Mouse (Mus musculus): Measurements from ENCODE around the gene Pias4. TPM values are rescaled to one million over a fixed set of nuclear protein-coding genes. Genes with fewer than 3 reads are reported as not detected.

Pias4 gene
- polyA plus RNA-seq, 1 experiment from 2014 or later: 20.9 TPM

DNA sequence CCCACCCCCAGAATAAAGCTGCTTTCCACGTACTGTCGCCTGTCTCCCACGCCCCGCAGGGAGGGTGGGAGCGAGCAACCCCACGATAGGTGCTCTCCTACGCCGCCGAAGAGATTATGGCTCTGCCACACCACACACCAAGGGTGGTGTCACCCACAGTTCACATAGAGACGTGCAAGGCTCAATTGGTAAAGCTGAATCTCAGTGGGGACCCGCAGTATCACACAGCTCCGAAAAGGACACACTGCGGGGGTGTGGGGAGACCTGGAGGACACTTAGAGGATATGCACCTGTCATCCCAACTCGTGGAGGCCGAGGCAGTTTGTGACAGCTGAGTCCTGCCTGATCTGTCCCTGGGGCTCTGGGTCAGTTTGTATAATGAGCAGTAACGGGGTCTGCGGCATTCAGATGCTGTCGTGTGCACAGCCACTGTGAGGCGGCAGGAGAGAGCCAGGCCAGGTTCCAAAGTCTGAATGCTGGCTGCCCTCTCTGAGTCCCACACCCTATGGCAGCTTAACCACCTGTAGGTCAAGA is 25.3 kb upstream of the Pias4 start:
- H3K36me3 ChIP-seq (ENCODE audit: control insufficient read depth, insufficient read depth, low read length): peaks cover 4% of the 10 kb centered on the region; the same call in 1 of the 2 replicates
- peak overlapping the region; percentile 95 for H3K27ac ChIP-seq (replicated peaks)
- peak overlapping the region; percentile 74 for H3K9ac ChIP-seq (ENCODE audit: low read length)
- ATAC-seq (ENCODE audit: low FRiP score, low TSS enrichment) (peak; percentile 11), DNase-seq (ENCODE audit: low spot score) (peak; percentile 48)
- no peaks in the 10 kb centered on the region for H3K9me3 ChIP-seq (ENCODE audit: control insufficient read depth, low read length)
- no peak for TF ChIP-seq CTCF (IDR thresholded peaks at IDR 0.05; ENCODE audit: low read depth)
- TF ChIP-seq EP300 (optimal IDR thresholded peaks at IDR 0.05): no peak
- WGBS: 5% methylated on average over 19 of the region's 19 CpGs
- H3K4me3 ChIP-seq (ENCODE audit: low read depth, low read length): peak overlapping the region; percentile 51
- no peaks in the 10 kb centered on the region for H3K27me3 ChIP-seq (ENCODE audit: control insufficient read depth, insufficient read depth, low read length)
- H3K4me2 ChIP-seq (replicated peaks; ENCODE audit: low read depth): peak overlapping the region; percentile 87
- H3K4me1 ChIP-seq (replicated peaks; ENCODE audit: control insufficient read depth, insufficient read depth): peaks cover 2% of the 10 kb centered on the region; the same call in 1 of the 2 replicates

DNA sequence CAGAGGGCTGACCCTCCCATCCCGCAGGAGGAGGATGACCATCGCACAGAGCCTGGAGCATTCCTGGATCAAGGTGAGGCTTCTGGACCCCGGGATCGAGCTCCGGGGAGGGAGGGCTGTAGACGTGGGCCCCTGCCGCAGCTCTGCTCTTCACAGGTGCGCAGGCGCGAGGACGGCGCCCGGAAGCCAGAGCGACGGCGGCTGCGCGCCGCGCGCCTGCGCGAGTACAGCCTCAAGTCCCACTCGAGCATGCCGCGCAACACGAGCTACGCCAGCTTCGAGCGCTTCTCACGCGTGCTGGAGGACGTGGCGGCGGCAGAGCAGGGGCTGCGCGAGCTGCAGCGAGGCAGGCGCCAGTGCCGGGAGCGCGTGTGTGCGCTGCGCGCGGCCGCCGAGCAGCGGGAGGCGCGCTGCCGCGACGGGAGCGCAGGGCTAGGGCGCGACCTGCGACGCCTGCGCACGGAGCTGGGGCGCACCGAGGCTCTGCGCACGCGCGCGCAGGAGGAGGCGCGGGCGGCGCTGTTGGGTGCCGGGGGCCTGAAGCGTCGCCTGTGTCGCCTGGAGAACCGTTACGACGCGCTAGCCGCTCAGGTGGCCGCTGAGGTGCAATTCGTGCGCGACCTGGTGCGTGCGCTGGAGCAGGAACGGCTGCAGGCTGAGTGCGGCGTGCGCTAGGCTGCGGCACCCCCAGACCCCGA is 24.7 kb upstream of the Pias4 start:
- 2% methylated on average over 87 of the region's 93 CpGs for WGBS
- H3K9ac ChIP-seq (ENCODE audit: low read length): peak overlapping the region; percentile 74

DNA sequence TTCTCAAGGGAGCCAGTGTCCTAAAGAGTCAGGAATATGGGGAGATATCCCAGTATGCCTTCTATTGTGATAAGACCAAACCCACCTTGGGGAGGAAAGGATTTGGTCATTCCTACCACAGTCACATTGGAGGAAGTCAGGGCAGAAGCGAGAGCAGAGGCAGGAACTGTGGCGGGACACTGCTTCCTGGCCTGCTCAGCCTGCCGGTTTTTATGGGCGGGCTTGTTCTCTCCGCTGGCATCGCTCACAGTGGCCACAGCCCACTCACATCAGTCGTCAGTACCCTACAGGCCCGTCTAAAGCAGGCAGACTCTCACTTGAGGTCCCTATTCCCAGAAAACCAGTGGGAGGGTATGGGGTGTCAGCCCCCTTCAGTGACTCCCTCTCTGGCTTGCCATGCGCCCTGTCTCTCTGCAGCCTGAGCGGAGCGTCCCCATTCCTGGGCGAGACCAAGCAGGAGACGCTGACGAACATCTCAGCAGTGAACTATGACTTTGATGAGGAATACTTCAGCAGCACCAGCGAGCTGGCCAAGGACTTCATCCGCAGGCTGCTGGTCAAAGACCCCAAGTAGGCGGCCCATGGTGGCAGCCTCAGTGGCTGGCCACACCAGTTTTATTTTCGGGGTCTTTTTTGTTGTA is 23.7 kb upstream of the Pias4 start:
- Histone ChIP-seq H3K27me3 (ENCODE audit: control insufficient read depth, insufficient read depth, low read length) (no peaks in the 10 kb centered on the region), H3K4me3 (ENCODE audit: low read depth, low read length) (no peak overlapping the region), H3K9ac (ENCODE audit: low read length) (no peak overlapping the region), H3K36me3 (ENCODE audit: control insufficient read depth, insufficient read depth, low read length) (peaks cover 4% of the 10 kb centered on the region; the same call in 1 of the 2 replicates), H3K27ac (replicated peaks) (peak overlapping the region; percentile 95; the same call in 1 of the 2 replicates), H3K4me2 (replicated peaks; ENCODE audit: low read depth) (no peak overlapping the region), H3K9me3 (ENCODE audit: control insufficient read depth, low read length) (no peaks in the 10 kb centered on the region), H3K4me1 (replicated peaks; ENCODE audit: control insufficient read depth, insufficient read depth) (peaks cover 2% of the 10 kb centered on the region; the same call in 1 of the 2 replicates)
- DNase-seq (ENCODE audit: low spot score): no peak
- no peak for TF ChIP-seq EP300 (optimal IDR thresholded peaks at IDR 0.05)
- 79% methylated on average over 18 of the region's 18 CpGs for WGBS
- ATAC-seq (ENCODE audit: low FRiP score, low TSS enrichment): no peak

More for the DNA sequence above, 24.7 kb upstream of the Pias4 start:
- Histone ChIP-seq H3K27ac (replicated peaks) (peak overlapping the region; percentile 95), H3K9me3 (ENCODE audit: control insufficient read depth, low read length) (no peaks in the 10 kb centered on the region), H3K4me1 (replicated peaks; ENCODE audit: control insufficient read depth, insufficient read depth) (peaks cover 2% of the 10 kb centered on the region; the same call in 1 of the 2 replicates), H3K36me3 (ENCODE audit: control insufficient read depth, insufficient read depth, low read length) (peaks cover 4% of the 10 kb centered on the region; the same call in 1 of the 2 replicates), H3K4me2 (replicated peaks; ENCODE audit: low read depth) (peak overlapping the region; percentile 87), H3K27me3 (ENCODE audit: control insufficient read depth, insufficient read depth, low read length) (no peaks in the 10 kb centered on the region), H3K4me3 (ENCODE audit: low read depth, low read length) (peak overlapping the region; percentile 51)
- DNase-seq (ENCODE audit: low spot score) (peak; percentile 83), ATAC-seq (ENCODE audit: low FRiP score, low TSS enrichment) (peak; percentile 77)
- TF ChIP-seq EP300 (optimal IDR thresholded peaks at IDR 0.05) (no peak), CTCF (IDR thresholded peaks at IDR 0.05; ENCODE audit: low read depth) (no peak; the same call in 1 of the 2 replicates)

DNA sequence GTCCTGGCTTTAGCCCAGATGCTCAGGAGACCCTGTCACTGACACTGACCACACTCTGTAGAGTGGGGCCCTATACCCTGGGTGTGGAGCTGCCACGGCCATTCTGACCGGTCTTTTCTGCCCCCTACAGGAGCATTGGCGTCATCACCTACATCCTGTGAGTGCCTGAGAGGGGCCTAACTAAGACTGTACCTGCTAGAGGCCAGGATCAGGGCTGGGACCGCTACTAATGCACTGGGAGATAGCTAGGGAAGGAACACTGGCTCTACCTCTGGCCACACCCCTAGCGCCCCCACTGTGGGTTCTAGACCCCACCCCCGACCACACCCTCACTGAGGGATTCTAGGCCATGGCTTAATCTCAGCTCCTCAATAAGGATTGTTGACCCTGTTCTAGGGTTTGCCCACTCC is 23.2 kb upstream of the Pias4 start:
- Histone ChIP-seq H3K4me2 (replicated peaks; ENCODE audit: low read depth) (no peak overlapping the region), H3K4me1 (replicated peaks; ENCODE audit: control insufficient read depth, insufficient read depth) (peaks cover 2% of the 10 kb centered on the region; the same call in 1 of the 2 replicates), H3K4me3 (ENCODE audit: low read depth, low read length) (no peak overlapping the region), H3K9ac (ENCODE audit: low read length) (no peak overlapping the region), H3K9me3 (ENCODE audit: control insufficient read depth, low read length) (no peaks in the 10 kb centered on the region), H3K27me3 (ENCODE audit: control insufficient read depth, insufficient read depth, low read length) (no peaks in the 10 kb centered on the region), H3K27ac (replicated peaks) (peak overlapping the region; percentile 35; the same call in 1 of the 2 replicates), H3K36me3 (ENCODE audit: control insufficient read depth, insufficient read depth, low read length) (peaks cover 6% of the 10 kb centered on the region; the same call in 1 of the 2 replicates)
- TF ChIP-seq CTCF (IDR thresholded peaks at IDR 0.05; ENCODE audit: low read depth) (peak; percentile 61), EP300 (optimal IDR thresholded peaks at IDR 0.05) (no peak)
- ATAC-seq (ENCODE audit: low FRiP score, low TSS enrichment): no peak
- DNase-seq (ENCODE audit: low spot score): no peak
- WGBS: 59% methylated on average over 6 of the region's 6 CpGs

DNA sequence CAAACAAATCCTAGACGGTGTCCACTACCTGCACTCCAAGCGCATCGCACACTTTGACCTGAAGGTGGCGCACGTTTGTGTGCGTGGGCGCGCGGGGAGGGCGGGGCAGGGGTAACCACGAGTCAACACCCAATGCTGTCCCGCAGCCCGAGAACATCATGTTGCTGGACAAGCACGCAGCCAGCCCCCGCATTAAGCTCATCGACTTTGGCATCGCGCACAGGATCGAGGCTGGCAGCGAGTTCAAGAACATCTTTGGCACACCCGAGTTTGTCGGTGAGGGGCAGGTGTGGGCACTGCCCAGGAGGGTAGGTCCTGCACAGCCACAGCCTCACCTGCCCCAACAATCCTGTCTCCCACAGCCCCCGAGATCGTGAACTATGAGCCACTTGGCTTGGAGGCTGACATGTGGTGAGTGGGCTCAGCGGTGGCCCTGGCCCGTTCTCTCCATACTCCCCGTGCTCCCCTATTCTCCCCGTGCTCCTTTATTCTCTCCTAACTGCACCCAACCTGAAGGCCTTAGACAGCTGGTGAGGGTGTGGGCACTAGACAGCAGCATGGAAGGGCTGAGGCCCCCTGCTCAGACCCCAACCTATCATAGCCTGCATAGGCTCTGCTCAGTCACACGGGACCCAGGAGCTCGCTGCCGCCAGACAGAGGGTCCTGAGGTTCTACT is 22.7 kb upstream of the Pias4 start:
- no peaks in the 10 kb centered on the region for H3K27me3 ChIP-seq (ENCODE audit: control insufficient read depth, insufficient read depth, low read length)
- 67% methylated on average over 31 of the region's 31 CpGs for WGBS
- no peak overlapping the region for H3K9ac ChIP-seq (ENCODE audit: low read length)
- DNase-seq (ENCODE audit: low spot score) (peak; percentile 77), ATAC-seq (ENCODE audit: low FRiP score, low TSS enrichment) (no peak)
- H3K36me3 ChIP-seq (ENCODE audit: control insufficient read depth, insufficient read depth, low read length): peaks cover 6% of the 10 kb centered on the region; the same call in 1 of the 2 replicates
- TF ChIP-seq EP300 (optimal IDR thresholded peaks at IDR 0.05): no peak
- TF ChIP-seq CTCF (IDR thresholded peaks at IDR 0.05; ENCODE audit: low read depth): peak; percentile 79
- H3K9me3 ChIP-seq (ENCODE audit: control insufficient read depth, low read length): no peaks in the 10 kb centered on the region
- H3K27ac ChIP-seq (replicated peaks): peak overlapping the region; percentile 8; the same call in 1 of the 2 replicates
- H3K4me1 ChIP-seq (replicated peaks; ENCODE audit: control insufficient read depth, insufficient read depth): peaks cover 2% of the 10 kb centered on the region; the same call in 1 of the 2 replicates
- H3K4me2 ChIP-seq (replicated peaks; ENCODE audit: low read depth): no peak overlapping the region
- no peak overlapping the region for H3K4me3 ChIP-seq (ENCODE audit: low read depth, low read length)

All from stomach, postnatal 0 days (tissue).